Mouse (Mus musculus): Measurements from ENCODE around the gene Arl8b. TPM values are rescaled to one million over a fixed set of nuclear protein-coding genes. Genes with fewer than 3 reads are reported as not detected.
"Not testable (repeated sequence)": the region's sequence is repeated elsewhere in the genome, so short reads cannot be mapped to it uniquely, and the experiment has no call there.

Gene Arl8b
- polyA plus RNA-seq, 1 experiment from 2014 or later: 87.8 TPM

DNA sequence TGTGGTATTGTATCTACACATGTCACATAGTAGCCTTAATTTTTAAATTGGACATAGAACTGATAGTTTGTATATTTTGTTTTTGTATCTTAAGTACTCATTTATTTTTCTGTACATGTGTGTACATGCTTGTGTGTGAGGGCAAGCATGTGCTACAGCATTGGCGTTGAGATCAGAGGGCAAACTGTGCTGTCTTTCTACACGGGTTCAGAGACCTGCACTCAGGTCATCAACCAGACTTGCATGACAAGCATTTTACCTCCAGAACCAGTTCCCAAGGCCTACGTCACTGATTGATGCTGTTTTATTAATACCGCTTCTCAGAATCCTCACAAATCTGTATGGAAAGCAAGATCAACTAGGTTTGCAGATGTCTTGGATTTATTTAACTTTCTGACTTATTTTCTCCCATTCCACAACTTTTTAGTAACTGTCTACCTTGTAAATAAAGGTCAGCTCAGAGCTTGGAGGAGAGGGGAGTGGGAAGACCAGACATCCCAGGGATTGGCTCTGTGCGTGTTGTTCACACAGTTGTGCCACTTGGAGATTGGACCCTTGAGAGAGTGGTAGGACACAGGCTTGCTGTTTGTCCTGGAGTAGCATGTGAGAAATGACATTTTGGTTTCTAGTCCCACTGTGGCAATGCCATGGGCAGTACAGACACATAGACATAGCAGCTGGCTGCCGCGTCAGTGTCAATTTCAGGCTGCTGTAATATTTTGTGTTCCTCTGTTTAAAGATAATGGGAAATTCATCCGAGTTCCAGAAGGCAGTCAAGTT lies 58.2 kb downstream of the Arl8b start:
- H3K4me2 ChIP-seq (replicated peaks): no peak overlapping the region
- ATAC-seq (ENCODE audit: low FRiP score, low read depth): no peak
- H3K4me3 ChIP-seq: no peak overlapping the region
- H3K27me3 ChIP-seq (replicated peaks): no peaks in the 10 kb centered on the region
- no peaks in the 10 kb centered on the region for H3K9me3 ChIP-seq
- no peaks in the 10 kb centered on the region for H3K4me1 ChIP-seq
- H3K36me3 ChIP-seq: peaks cover 40% of the 10 kb centered on the region
- WGBS: 93% methylated on average over 8 of the region's 8 CpGs
- H3K27ac ChIP-seq: no peak overlapping the region
- H3K9ac ChIP-seq: no peak overlapping the region

DNA sequence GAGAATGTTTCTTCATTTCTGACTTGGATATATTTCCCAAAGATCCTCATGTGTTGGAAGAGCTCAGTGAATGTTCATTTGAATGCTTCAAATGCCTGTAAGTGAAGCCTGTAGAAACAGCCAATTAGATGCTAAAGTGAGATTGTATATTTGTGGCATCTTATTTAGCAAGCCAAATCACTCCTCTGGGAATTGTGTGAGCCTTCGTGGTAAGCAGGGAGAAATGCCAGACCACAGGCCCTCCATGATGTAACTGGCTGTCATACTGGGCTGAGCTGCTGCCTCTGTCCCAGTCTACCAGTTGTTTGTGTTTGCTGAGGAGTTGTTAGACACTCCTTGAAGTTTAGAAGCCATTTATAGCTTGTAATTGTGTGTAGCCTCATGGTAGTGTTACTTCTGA lies 60.8 kb downstream of the Arl8b start:
- Histone ChIP-seq H3K4me1 (no peaks in the 10 kb centered on the region), H3K9me3 (no peaks in the 10 kb centered on the region), H3K4me2 (replicated peaks) (no peak overlapping the region), H3K4me3 (no peak overlapping the region), H3K27ac (no peak overlapping the region), H3K27me3 (replicated peaks) (no peaks in the 10 kb centered on the region), H3K36me3 (peaks cover 34% of the 10 kb centered on the region), H3K9ac (no peak overlapping the region)
- 83% methylated on average over 1 of the region's 1 CpGs for WGBS
- ATAC-seq (ENCODE audit: low FRiP score, low read depth): no peak

DNA sequence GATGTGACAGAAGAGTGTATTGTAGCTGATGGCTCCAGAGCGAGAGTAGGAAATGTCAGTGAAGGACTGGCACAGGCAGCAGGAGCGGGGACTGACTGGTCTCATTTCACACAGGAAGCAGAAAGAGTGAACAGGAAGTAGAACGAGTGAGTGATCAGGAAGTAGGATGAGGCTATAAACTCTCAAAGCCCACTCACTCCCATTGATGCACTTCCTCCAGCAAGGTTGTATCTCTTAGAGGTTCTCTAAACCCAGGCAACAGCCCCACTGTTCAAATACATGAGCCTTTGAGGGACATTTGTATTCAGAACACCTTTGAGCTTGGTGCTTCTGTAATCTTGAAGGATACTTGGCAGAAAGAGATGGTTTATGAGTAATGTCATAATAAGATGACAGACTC lies 61.2 kb downstream of the Arl8b start:
- no peak overlapping the region for H3K27ac ChIP-seq
- no peak overlapping the region for H3K4me3 ChIP-seq
- WGBS: 84% methylated on average over 3 of the region's 3 CpGs
- H3K9ac ChIP-seq: no peak overlapping the region
- peaks cover 38% of the 10 kb centered on the region for H3K36me3 ChIP-seq
- no peaks in the 10 kb centered on the region for H3K4me1 ChIP-seq
- ATAC-seq (ENCODE audit: low FRiP score, low read depth): no peak
- H3K27me3 ChIP-seq (replicated peaks): no peaks in the 10 kb centered on the region
- no peak overlapping the region for H3K4me2 ChIP-seq (replicated peaks)
- no peaks in the 10 kb centered on the region for H3K9me3 ChIP-seq

DNA sequence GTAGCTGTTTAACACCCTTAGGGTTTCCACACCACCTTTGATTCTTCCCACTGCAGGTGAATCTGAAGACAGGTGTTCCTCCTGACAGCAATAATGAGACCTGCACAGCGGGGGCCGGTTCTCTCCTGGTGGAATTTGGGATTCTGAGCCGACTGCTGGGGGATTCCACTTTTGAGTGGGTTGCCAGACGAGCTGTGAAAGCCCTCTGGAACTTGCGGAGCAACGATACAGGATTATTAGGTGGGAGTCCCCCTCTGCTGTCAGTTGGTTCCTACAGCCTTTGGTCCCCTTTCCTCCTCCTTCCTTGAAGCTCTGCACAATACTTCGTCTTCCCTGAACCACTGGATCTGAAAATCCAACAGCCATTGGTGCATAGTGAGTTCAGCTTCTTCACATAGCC lies 61.9 kb downstream of the Arl8b start:
- WGBS: 94% methylated on average over 7 of the region's 7 CpGs
- Histone ChIP-seq H3K27ac (no peak overlapping the region), H3K9ac (no peak overlapping the region), H3K9me3 (no peaks in the 10 kb centered on the region), H3K4me2 (replicated peaks) (no peak overlapping the region), H3K4me1 (no peaks in the 10 kb centered on the region), H3K36me3 (peaks cover 37% of the 10 kb centered on the region), H3K27me3 (replicated peaks) (no peaks in the 10 kb centered on the region), H3K4me3 (no peak overlapping the region)
- ATAC-seq (ENCODE audit: low FRiP score, low read depth): no peak

DNA sequence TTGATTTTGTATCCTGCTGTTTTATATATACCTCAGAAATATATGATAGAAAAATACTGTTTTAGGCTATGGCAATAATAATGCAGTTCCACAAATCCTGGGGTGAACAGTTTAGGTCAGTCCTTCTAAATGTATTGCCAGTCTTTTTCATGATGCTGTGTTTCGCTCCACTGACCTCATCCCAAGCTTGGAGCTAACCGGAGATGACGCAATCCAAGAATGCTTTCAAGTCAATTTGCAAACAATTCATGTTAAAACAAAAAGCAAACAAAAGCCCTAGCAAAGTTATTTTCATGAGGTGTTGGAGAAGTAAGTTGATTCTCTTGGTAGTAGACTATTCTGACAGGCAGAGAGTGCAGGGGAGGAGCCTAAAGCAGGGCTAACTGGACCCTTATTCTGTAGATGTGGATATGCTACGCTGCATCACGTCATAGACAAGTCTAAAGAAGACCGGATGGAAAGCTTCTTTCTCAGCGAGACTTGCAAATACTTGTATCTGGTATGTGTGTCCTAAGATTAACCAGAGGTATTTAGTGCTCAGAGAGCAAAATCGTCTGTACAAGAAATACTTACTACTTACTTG lies 69.3 kb downstream of the Arl8b start:
- H3K9me3 ChIP-seq: no peaks in the 10 kb centered on the region
- WGBS: 91% methylated on average over 8 of the region's 8 CpGs
- no peak overlapping the region for H3K27ac ChIP-seq
- no peaks in the 10 kb centered on the region for H3K27me3 ChIP-seq (replicated peaks)
- ATAC-seq (ENCODE audit: low FRiP score, low read depth): no peak
- H3K4me2 ChIP-seq (replicated peaks): no peak overlapping the region
- H3K9ac ChIP-seq: no peak overlapping the region
- peaks cover 69% of the 10 kb centered on the region for H3K36me3 ChIP-seq
- H3K4me1 ChIP-seq: no peaks in the 10 kb centered on the region
- H3K4me3 ChIP-seq: no peak overlapping the region

DNA sequence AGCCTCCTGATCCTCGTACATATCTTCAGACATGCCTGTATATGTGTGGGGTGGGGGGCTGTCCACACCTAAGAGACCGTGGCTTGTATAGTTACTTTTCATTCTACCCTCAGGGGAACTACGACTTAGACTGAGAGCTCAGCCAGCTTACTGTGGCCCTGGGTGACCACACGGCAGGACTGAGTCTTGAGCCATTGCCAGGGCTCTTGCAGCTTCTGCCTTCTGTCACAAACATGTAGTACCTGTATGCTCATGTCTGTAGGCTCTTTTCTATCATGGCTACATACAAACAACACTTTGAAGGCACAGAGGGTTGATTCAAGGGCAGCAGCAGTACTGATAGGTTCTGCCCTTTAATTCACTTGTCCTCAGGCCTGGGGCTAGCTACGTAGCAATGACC lies 70.1 kb downstream of the Arl8b start:
- Histone ChIP-seq H3K9me3 (no peaks in the 10 kb centered on the region), H3K4me2 (replicated peaks) (no peak overlapping the region), H3K27ac (no peak overlapping the region), H3K36me3 (peaks cover 72% of the 10 kb centered on the region), H3K27me3 (replicated peaks) (no peaks in the 10 kb centered on the region), H3K4me3 (no peak overlapping the region), H3K9ac (no peak overlapping the region), H3K4me1 (no peaks in the 10 kb centered on the region)
- 92% methylated on average over 5 of the region's 5 CpGs for WGBS
- no peak for ATAC-seq (ENCODE audit: low FRiP score, low read depth)

DNA sequence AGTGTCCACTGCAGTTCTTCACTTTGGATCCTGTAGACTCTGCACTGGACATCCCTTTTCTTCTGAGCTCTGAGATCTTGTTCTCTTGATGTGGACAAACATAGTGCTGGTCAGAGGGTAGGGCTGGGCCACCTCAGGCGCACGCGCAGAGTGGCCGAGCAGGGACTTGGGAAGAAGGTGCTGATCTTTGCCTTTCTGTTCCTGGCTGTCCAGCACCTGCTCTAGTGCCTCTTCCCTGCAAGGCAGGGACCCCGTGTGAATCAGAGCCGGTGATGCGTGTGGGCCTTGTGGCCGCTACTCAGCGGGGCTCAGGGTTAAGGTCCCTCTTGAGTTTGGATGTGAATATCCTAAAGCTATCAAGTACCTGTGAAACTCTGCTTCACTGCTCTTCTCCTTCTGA lies 75.7 kb downstream of the Arl8b start:
- no peak for ATAC-seq (ENCODE audit: low FRiP score, low read depth)
- H3K4me1 ChIP-seq: no peaks in the 10 kb centered on the region
- peaks cover 35% of the 10 kb centered on the region for H3K36me3 ChIP-seq
- H3K9ac ChIP-seq: no peak overlapping the region
- no peak overlapping the region for H3K27ac ChIP-seq
- 95% methylated on average over 9 of the region's 9 CpGs for WGBS
- H3K27me3 ChIP-seq (replicated peaks): no peaks in the 10 kb centered on the region
- H3K4me2 ChIP-seq (replicated peaks): no peak overlapping the region
- H3K4me3 ChIP-seq: no peak overlapping the region
- H3K9me3 ChIP-seq: 0 out of 2 replicates have a peak, but pooled peaks cover 6% of the 10 kb centered on the region

DNA sequence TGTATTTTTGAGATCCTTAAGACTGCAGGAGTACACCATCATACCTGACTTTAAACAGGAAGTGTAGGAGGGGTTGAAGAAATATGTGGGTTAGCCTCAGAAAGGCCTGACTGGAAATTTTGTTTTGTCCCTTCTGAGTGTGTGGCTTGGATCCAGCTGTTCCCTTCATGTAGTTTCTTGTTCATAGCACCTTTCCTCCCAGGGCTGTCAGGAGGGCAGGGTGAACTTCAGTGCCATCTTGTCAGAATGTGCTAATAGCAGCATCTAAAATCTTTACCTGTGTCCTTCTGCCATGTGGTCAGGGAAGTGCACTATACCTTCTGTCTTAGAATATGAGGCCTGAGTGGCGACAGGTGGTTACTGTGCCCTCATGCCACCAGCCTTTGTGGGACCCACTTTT lies 78.3 kb downstream of the Arl8b start:
- Histone ChIP-seq H3K27me3 (replicated peaks) (no peaks in the 10 kb centered on the region), H3K36me3 (peaks cover 12% of the 10 kb centered on the region; the same call in 1 of the 2 replicates), H3K4me1 (no peaks in the 10 kb centered on the region), H3K9ac (no peak overlapping the region), H3K27ac (no peak overlapping the region), H3K4me3 (no peak overlapping the region), H3K4me2 (replicated peaks) (no peak overlapping the region), H3K9me3 (0 out of 2 replicates have a peak, but pooled peaks cover 6% of the 10 kb centered on the region)
- no peak for ATAC-seq (ENCODE audit: low FRiP score, low read depth)
- WGBS: 94% methylated on average over 1 of the region's 1 CpGs

DNA sequence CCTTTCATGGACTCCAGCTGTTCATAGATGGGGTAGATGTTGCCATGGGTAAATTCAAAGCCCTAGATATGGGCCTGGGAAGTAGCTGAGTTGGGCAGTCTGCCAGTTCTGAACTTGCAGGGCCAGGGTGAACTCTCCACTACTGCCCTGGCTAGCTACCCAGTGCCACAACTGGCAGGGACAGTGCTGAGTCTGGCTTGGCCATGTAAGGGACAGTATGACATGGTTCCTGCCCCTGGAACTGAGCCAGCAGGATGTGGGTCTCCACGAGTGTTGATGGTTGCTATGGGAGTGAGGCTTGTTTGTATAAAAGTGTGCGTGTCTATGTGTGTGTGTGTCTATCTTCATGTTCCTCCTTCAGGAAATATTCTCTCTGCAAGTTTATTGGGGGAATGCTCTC lies 79.6 kb downstream of the Arl8b start:
- no peak; the same call in 1 of the 2 replicates for ATAC-seq (ENCODE audit: low FRiP score, low read depth)
- H3K36me3 ChIP-seq: peaks cover 3% of the 10 kb centered on the region; the same call in 1 of the 2 replicates

DNA sequence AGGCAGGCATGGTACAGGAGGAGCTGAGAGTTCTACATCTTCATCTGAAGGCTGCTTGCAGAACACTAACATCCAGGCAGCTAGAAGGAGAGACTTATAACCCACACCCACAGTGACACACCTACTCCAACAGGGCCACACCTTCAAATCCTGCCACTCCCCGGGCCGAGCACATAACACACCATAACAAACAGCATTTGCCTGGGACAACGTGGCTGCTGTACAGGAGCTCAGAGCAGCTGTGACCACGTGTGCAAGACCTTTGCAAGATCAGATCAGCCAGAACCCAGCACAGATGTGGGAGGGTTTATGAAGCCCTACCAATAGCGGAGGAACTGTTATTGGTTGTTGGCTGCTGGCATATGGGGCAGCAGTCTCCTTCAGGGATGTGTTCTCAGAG lies 83.4 kb downstream of the Arl8b start:
- WGBS: 80% methylated on average over 5 of the region's 5 CpGs
- Histone ChIP-seq H3K4me2 (replicated peaks) (no peak overlapping the region), H3K36me3 (no peaks in the 10 kb centered on the region), H3K27me3 (replicated peaks) (no peaks in the 10 kb centered on the region), H3K9me3 (0 out of 2 replicates have a peak, but pooled peaks cover 6% of the 10 kb centered on the region), H3K27ac (no peak overlapping the region), H3K4me3 (no peak overlapping the region), H3K4me1 (no peaks in the 10 kb centered on the region), H3K9ac (no peak overlapping the region)
- no peak for ATAC-seq (ENCODE audit: low FRiP score, low read depth)

More for the DNA sequence above, 79.6 kb downstream of the Arl8b start:
- no peak overlapping the region for H3K4me3 ChIP-seq
- 92% methylated on average over 2 of the region's 2 CpGs for WGBS
- H3K4me1 ChIP-seq: no peaks in the 10 kb centered on the region
- no peak overlapping the region for H3K4me2 ChIP-seq (replicated peaks)
- 0 out of 2 replicates have a peak, but pooled peaks cover 6% of the 10 kb centered on the region for H3K9me3 ChIP-seq
- H3K9ac ChIP-seq: no peak overlapping the region
- H3K27me3 ChIP-seq (replicated peaks): no peaks in the 10 kb centered on the region
- no peak overlapping the region for H3K27ac ChIP-seq

DNA sequence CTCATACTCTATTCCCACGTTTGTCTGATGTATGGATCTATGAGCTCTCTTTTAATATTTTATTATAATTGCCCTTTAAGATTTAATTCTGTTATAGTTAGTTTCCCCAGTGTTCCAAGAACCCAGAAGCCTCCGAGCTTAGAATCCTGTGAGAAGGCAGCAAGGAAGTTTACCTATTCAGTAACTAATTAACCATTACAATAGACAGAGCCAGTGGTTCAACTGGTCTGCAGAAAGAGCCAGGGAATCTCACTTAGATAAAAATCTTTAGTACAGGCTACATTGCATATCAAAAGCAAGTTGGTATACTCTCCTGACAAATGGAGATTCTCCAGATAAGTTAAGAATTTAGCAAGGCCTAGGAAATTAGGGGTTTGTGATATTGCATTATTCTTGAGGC lies 86.1 kb downstream of the Arl8b start:
- not testable (repeated sequence) for ATAC-seq (ENCODE audit: low FRiP score, low read depth); H3K4me3 ChIP-seq; H3K4me2 ChIP-seq (replicated peaks); H3K4me1 ChIP-seq; H3K27ac ChIP-seq; H3K27me3 ChIP-seq (replicated peaks); H3K9ac ChIP-seq; H3K36me3 ChIP-seq; H3K9me3 ChIP-seq
- WGBS: 52% methylated on average over 2 of the region's 2 CpGs

DNA sequence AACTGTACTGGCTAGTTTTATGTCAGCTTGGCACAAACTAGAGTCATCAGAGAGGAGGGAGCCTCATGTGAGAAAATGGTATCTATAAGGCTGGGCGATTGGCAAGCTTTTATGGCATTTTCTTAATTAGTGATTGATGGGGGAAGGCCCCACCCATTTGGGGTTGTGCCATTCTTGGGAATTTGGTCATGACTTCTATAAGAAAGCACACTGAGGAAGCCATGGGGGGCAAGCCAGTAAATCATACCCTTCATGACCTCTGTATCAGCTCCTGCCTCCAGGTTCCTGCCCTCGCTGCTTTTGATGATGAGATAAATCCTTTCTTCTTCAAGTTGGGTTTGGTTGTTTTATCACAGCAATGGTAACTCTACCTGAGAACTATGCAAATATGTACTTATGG lies 87.5 kb downstream of the Arl8b start:
- Histone ChIP-seq H3K4me2 (replicated peaks) (no peak overlapping the region), H3K27ac (no peak overlapping the region), H3K9me3 (no peaks in the 10 kb centered on the region), H3K4me3 (no peak overlapping the region), H3K9ac (no peak overlapping the region), H3K27me3 (replicated peaks) (no peaks in the 10 kb centered on the region), H3K4me1 (no peaks in the 10 kb centered on the region), H3K36me3 (no peaks in the 10 kb centered on the region)
- ATAC-seq (ENCODE audit: low FRiP score, low read depth): no peak
- 81% methylated on average over 2 of the region's 2 CpGs for WGBS

DNA sequence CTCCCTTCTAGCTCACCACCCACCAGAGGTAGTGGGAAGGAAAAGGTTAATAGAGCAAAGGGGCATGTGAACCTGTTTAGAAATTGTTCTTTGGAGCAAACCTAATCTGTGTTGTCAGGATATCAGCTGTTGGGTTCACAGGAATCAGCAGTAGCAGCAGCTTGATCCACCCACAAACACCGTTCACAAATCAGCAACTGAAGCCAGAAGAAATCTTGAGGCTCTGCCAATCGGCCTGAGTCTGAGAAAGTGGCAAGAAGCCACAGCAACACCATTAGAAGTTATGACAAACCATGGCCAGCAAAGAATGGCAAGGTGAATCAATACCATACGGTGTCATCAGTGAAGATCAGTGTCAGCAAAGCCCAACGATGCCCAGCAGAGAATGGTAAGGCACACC lies 88.4 kb downstream of the Arl8b start:
- 92% methylated on average over 4 of the region's 4 CpGs for WGBS
- no peak overlapping the region for H3K4me2 ChIP-seq (replicated peaks)
- H3K4me3 ChIP-seq: no peak overlapping the region
- H3K27ac ChIP-seq: no peak overlapping the region
- no peak for ATAC-seq (ENCODE audit: low FRiP score, low read depth)
- peaks cover 4% of the 10 kb centered on the region for H3K4me1 ChIP-seq
- H3K9ac ChIP-seq: no peak overlapping the region
- H3K27me3 ChIP-seq (replicated peaks): no peaks in the 10 kb centered on the region
- H3K9me3 ChIP-seq: no peaks in the 10 kb centered on the region
- no peaks in the 10 kb centered on the region for H3K36me3 ChIP-seq
